Mouse (Mus musculus): ENCODE results near the gene Nup188.

The Nup188 gene

GRCm38 (mm10) chr2:30392577-30393369, 106.6 kb downstream of the Nup188 start:
- peak; percentile 59 to 86 for DNase-seq

DNA sequence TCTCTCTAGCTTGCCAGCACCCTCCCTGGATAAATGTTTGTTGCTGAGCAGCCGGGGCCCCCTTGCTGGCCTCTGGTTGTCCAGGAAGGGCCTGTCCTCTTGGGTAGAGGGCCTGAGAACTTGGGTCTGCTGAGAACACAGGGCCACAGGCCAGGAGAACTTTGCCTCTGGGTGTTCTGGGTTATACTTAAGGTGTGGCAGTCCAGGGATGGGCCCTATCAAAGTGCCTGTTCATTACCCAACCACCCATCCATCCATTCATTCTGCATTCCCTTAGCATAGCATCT, 107.1 kb downstream of the Nup188 start:
- DNase-seq = no peak

Data from cerebellum, adult 18-20 months (tissue).